Mouse (Mus musculus) spleen, adult 2 months (tissue): ENCODE data around the gene Rora.

Experiments used
- CTCF ChIP-seq: fragments of 200-500 bp; IDR thresholded peaks from 2 replicates; pipeline ENCODE4 v1.5.1; 2011; ENCODE audit warnings: mild to moderate bottlenecking, inconsistent platforms; ENCODE audit not compliant: insufficient read depth, insufficient read length, insufficient replicate concordance; ENCODE audit errors: extremely low read depth
- POLR2A ChIP-seq: fragments of 200-500 bp; IDR thresholded peaks from 2 replicates; pipeline ENCODE4 v1.6.1; 2011; ENCODE audit warnings: low read depth, low read length, inconsistent platforms

DNA sequence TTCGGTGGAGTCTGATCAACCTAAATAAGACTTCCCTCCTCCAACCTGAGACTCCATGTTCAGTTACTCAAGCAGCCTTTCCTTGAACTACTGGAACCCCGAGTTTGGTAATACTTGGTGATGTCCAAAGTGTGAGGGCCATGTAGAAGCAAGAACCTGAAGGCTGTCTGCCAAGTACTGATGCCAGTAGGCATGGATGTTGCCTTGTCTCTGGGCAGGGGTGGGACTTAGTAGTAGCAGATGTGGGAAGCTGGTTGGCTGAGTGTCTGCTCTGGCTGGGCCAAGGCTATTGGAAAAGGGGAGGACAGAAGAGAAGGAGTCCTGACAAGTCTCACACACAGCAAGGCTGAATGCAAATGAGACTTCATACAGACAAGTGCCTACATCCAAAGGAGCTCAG is 154.1 kb downstream of the Rora start:
- TF ChIP-seq CTCF (no peak), POLR2A (no peak)
